Comparison of ENCODE assay signal across 9 mouse cellular contexts in genomic region chr4:45467115-45467912, GRCm38 (mm10). TPM values are rescaled to one million over a fixed set of nuclear protein-coding genes. Genes with fewer than 3 reads are reported as not detected.
DNase-seq lines count a peak whose midpoint lies in the region; ATAC-seq and TF ChIP-seq lines count a peak whose summit lies in the region.
"Had no signal": no experiment of that assay in that cellular context is flagged by ENCODE, and none has a peak within 500 bp of the region (broad histone marks: within the 10 kb centered on the region; RNA-seq: fewer than 3 reads in every experiment).

No protein-coding gene starts in this region.

- H3K9me3 ChIP-seq in midbrain, embryonic 15.5 days = no peaks in the 10 kb centered on the region
- H3K9me3 ChIP-seq in midbrain, embryonic 14.5 days (ENCODE audit: control insufficient read depth, low read length) = no peaks in the 10 kb centered on the region; the same call in 1 of the 2 replicates
- H3K9me3 ChIP-seq in hindbrain, postnatal 0 days (ENCODE audit: low read length) = no peaks in the 10 kb centered on the region
- H3K9me3 ChIP-seq: liver, embryonic 13.5 days had no signal

- peaks cover 17% of the 10 kb centered on the region; the same call in 1 of the 2 replicates for H3K4me1 ChIP-seq in midbrain, embryonic 15.5 days
- peaks cover 5% of the 10 kb centered on the region; the same call in 1 of the 2 replicates for H3K4me1 ChIP-seq in midbrain, embryonic 14.5 days (ENCODE audit: control insufficient read depth, insufficient read depth, low read length)
- peaks cover 17% of the 10 kb centered on the region; the same call in 1 of the 2 replicates for H3K4me1 ChIP-seq in hindbrain, postnatal 0 days (ENCODE audit: insufficient read depth, low read length)

- H3K27ac ChIP-seq in midbrain, embryonic 15.5 days = no peak overlapping the region
- H3K27ac ChIP-seq in midbrain, embryonic 14.5 days (replicated peaks; ENCODE audit: low read depth, low read length) = no peak overlapping the region
- no peak overlapping the region for H3K27ac ChIP-seq in hindbrain, postnatal 0 days
- H3K27ac ChIP-seq: liver, embryonic 13.5 days had no signal

- TF ChIP-seq POLR2A in brain, embryonic 14.5 days (IDR thresholded peaks at IDR 0.05; ENCODE audit: borderline replicate concordance, extremely low read depth, insufficient read depth, insufficient read length, poor library complexity, severe bottlenecking) = no peak

- 0 out of 2 replicates have a peak, but pooled peaks have one; percentile 18 for ATAC-seq in midbrain, embryonic 15.5 days (replicated peaks)
- no peak for ATAC-seq in midbrain, embryonic 14.5 days (ENCODE audit: low FRiP score, low TSS enrichment)
- peak; percentile 77 for ATAC-seq in hindbrain, postnatal 0 days
- no peak for ATAC-seq in CD4-positive, CD25-positive, alpha-beta regulatory T cell, adult 4 months
- no peak; the same call in 1 of the 2 replicates for ATAC-seq in erythroblast, adult 5-6 weeks (replicated peaks; ENCODE audit: low FRiP score, poor library complexity, severe bottlenecking)

- no peak overlapping the region for H3K4me2 ChIP-seq in midbrain, embryonic 15.5 days
- no peak overlapping the region for H3K4me2 ChIP-seq in midbrain, embryonic 14.5 days (ENCODE audit: low read length)
- no peak overlapping the region for H3K4me2 ChIP-seq in hindbrain, postnatal 0 days (ENCODE audit: low read depth, low read length)
- H3K4me2 ChIP-seq: liver, embryonic 13.5 days had no signal

- TF ChIP-seq CTCF in brain, embryonic 14.5 days (IDR thresholded peaks at IDR 0.05; ENCODE audit: borderline replicate concordance, extremely low read depth, insufficient read depth, insufficient read length) = no peak
- no peak for TF ChIP-seq CTCF in hindbrain, postnatal 0 days (IDR thresholded peaks at IDR 0.05; ENCODE audit: low read depth)

- no peaks in the 10 kb centered on the region for H3K27me3 ChIP-seq in midbrain, embryonic 15.5 days (replicated peaks)
- H3K27me3 ChIP-seq in midbrain, embryonic 14.5 days (ENCODE audit: control insufficient read depth, insufficient read depth, low read length) = no peaks in the 10 kb centered on the region
- no peaks in the 10 kb centered on the region for H3K27me3 ChIP-seq in hindbrain, postnatal 0 days (ENCODE audit: insufficient read depth, low read length)
- H3K27me3 ChIP-seq: liver, embryonic 13.5 days had no signal

- WGBS in midbrain, embryonic 15.5 days = 78% methylated on average over 12 of the region's 12 CpGs
- 75% methylated on average over 12 of the region's 12 CpGs for WGBS in midbrain, embryonic 14.5 days
- WGBS in hindbrain, postnatal 0 days = 46% methylated on average over 12 of the region's 12 CpGs

- DNase-seq in midbrain, embryonic 14.5 days = no peak
- DNase-seq in brain, embryonic 14.5 days (ENCODE audit: low read depth) = peak; percentile 66
- DNase-seq in gastrocnemius, postnatal 25 days = peak; percentile 86
- peak; percentile 90 for DNase-seq in hindbrain, postnatal 0 days (ENCODE audit: low spot score)
- DNase-seq in frontal cortex, postnatal 14 days (ENCODE audit: low spot score in 2 of 2) = no peak
- DNase-seq: liver, embryonic 13.5 days had no signal

- H3K36me3 ChIP-seq in midbrain, embryonic 15.5 days (replicated peaks) = no peaks in the 10 kb centered on the region
- H3K36me3 ChIP-seq in midbrain, embryonic 14.5 days (ENCODE audit: control insufficient read depth, insufficient read depth, low read length) = no peaks in the 10 kb centered on the region
- H3K36me3 ChIP-seq in hindbrain, postnatal 0 days (ENCODE audit: insufficient read depth, low read length) = no peaks in the 10 kb centered on the region

- H3K9ac ChIP-seq in midbrain, embryonic 15.5 days = no peak overlapping the region
- no peak overlapping the region for H3K9ac ChIP-seq in midbrain, embryonic 14.5 days (replicated peaks; ENCODE audit: low read length)
- H3K9ac ChIP-seq in hindbrain, postnatal 0 days (replicated peaks; ENCODE audit: low read length) = no peak overlapping the region
- H3K9ac ChIP-seq: liver, embryonic 13.5 days had no signal

- H3K4me3 ChIP-seq in midbrain, embryonic 15.5 days = no peak overlapping the region
- no peak overlapping the region for H3K4me3 ChIP-seq in midbrain, embryonic 14.5 days (replicated peaks; ENCODE audit: low read depth, low read length)
- H3K4me3 ChIP-seq in hindbrain, postnatal 0 days (ENCODE audit: low read length) = no peak overlapping the region
- H3K4me3 ChIP-seq: liver, embryonic 13.5 days had no signal

RNA-seq across cellular contexts. Expression of gene Slc25a51, which starts 58.7 kb away (rescaled TPM):
- 72.1 and 77.6 TPM in 2 replicates for polyA plus RNA-seq in midbrain, embryonic 15.5 days (2015; fragmentation: Nextera tagmentation; extraction: Ambion mirVana)
- 79.5 and 83.4 TPM in 2 replicates for polyA plus RNA-seq in midbrain, embryonic 14.5 days (2014; fragmentation: Nextera tagmentation; extraction: Ambion mirVana)
- polyA plus RNA-seq in brain, embryonic 14.5 days (2012; rRNA removed) = 130 and 146 TPM in 2 replicates
- total RNA-seq in gastrocnemius, postnatal 25 days (2021) = 10 to 100 TPM; 74.9 to 77.3 TPM
- total RNA-seq in hindbrain, postnatal 0 days (2014; rRNA removed) = 137 and 142 TPM in 2 replicates
- polyA plus RNA-seq in hindbrain, postnatal 0 days (2015; fragmentation: Nextera tagmentation; extraction: Ambion mirVana) = 60.6 and 64.3 TPM in 2 replicates
- polyA plus RNA-seq in CD4-positive, CD25-positive, alpha-beta regulatory T cell, adult 4 months (2017; shearing (Covaris generic)) = 10 to 100 TPM; 41.0 to 66.6 TPM
- total RNA-seq in erythroblast, adult 5-6 weeks (2015; ENCODE audit: low replicate concordance) = 875 and 932 TPM in 2 replicates
- total RNA-seq in erythroblast, adult 5-6 weeks (2017; ENCODE audit: low replicate concordance) = 975 and 1,016 TPM in 2 replicates

Comparison
In these comparisons a context has a peak if more than half of its experiments do, and no peak if none do; other contexts are left out.
1. ATAC-seq: peak in midbrain, embryonic 15.5 days (single experiment) and hindbrain, postnatal 0 days (single experiment); none in midbrain, embryonic 14.5 days (single experiment), CD4-positive, CD25-positive, alpha-beta regulatory T cell, adult 4 months (single experiment) and erythroblast, adult 5-6 weeks (single experiment).
2. DNase-seq: peak in brain, embryonic 14.5 days (single experiment), gastrocnemius, postnatal 25 days (single experiment) and hindbrain, postnatal 0 days (single experiment); none in midbrain, embryonic 14.5 days (single experiment) and frontal cortex, postnatal 14 days (0 of 2).